Mouse (Mus musculus): ENCODE measurements around the gene Spata16.
"Not testable (repeated sequence)": the region's sequence is repeated elsewhere in the genome, so short reads cannot be mapped to it uniquely, and the experiment has no call there.

Gene Spata16

GRCm38 (mm10) chr3:26637402-26637801 lies at the start of gene Spata16:
Gene Spata16 (plus strand): TSS chr3:26637620.
- no peak for DNase-seq (ENCODE audit: low spot score)

- no peak for DNase-seq (ENCODE audit: low spot score)
Measured at GRCm38 (mm10) chr3:26604861-26605260, 32.6 kb upstream of the Spata16 start.

- DNase-seq (ENCODE audit: low spot score) = no peak
Measured at GRCm38 (mm10) chr3:26608531-26608930, 28.9 kb upstream of the Spata16 start.

GRCm38 (mm10) chr3:26639214-26639613 lies 1.8 kb downstream of the Spata16 start:
- no peak for DNase-seq (ENCODE audit: low spot score)

- no peak for DNase-seq (ENCODE audit: low spot score)
Measured at GRCm38 (mm10) chr3:26639851-26640250, 2.4 kb downstream of the Spata16 start.

GRCm38 (mm10) chr3:26640321-26641075 lies 3.1 kb downstream of the Spata16 start:
- no peak for DNase-seq (ENCODE audit: low spot score)

GRCm38 (mm10) chr3:26641351-26642249 lies 4.2 kb downstream of the Spata16 start:
- no peak for DNase-seq (ENCODE audit: low spot score)

GRCm38 (mm10) chr3:26644136-26644535 lies 6.7 kb downstream of the Spata16 start:
- DNase-seq (ENCODE audit: low spot score) = no peak

GRCm38 (mm10) chr3:26646834-26647233 lies 9.4 kb downstream of the Spata16 start:
- no peak for DNase-seq (ENCODE audit: low spot score)

GRCm38 (mm10) chr3:26685832-26686231 lies 48.4 kb downstream of the Spata16 start:
- DNase-seq (ENCODE audit: low spot score) = no peak

- DNase-seq (ENCODE audit: low spot score) = not testable (repeated sequence)
Measured at GRCm38 (mm10) chr3:26709492-26709891, 72.1 kb downstream of the Spata16 start.

GRCm38 (mm10) chr3:26727526-26727925 lies 90.1 kb downstream of the Spata16 start:
- DNase-seq (ENCODE audit: low spot score) = no peak

GRCm38 (mm10) chr3:26750492-26750891 lies 113.1 kb downstream of the Spata16 start:
- DNase-seq (ENCODE audit: low spot score) = no peak

- DNase-seq (ENCODE audit: low spot score) = no peak
Measured at GRCm38 (mm10) chr3:26752441-26752840, 115.0 kb downstream of the Spata16 start.

GRCm38 (mm10) chr3:26793334-26794101 lies 156.1 kb downstream of the Spata16 start:
- no peak for DNase-seq (ENCODE audit: low spot score)

- DNase-seq (ENCODE audit: low spot score) = no peak
Measured at GRCm38 (mm10) chr3:26795851-26796538, 158.6 kb downstream of the Spata16 start.

GRCm38 (mm10) chr3:26796954-26797353 lies 159.5 kb downstream of the Spata16 start:
- DNase-seq (ENCODE audit: low spot score) = no peak

- DNase-seq (ENCODE audit: low spot score) = no peak
Measured at GRCm38 (mm10) chr3:26814307-26814706, 176.9 kb downstream of the Spata16 start.

- no peak for DNase-seq (ENCODE audit: low spot score)
Measured at GRCm38 (mm10) chr3:26815764-26816163, 178.3 kb downstream of the Spata16 start.

GRCm38 (mm10) chr3:26819398-26819797 lies 182.0 kb downstream of the Spata16 start:
- DNase-seq (ENCODE audit: low spot score) = no peak

GRCm38 (mm10) chr3:26826958-26827839 lies 189.8 kb downstream of the Spata16 start:
- no peak for DNase-seq (ENCODE audit: low spot score)

All from layer of hippocampus, adult 9-10 months (tissue).